Mouse (Mus musculus) limb, embryonic 12.5 days (tissue): ENCODE results near the gene Gm42420. TPM values are rescaled to one million over a fixed set of nuclear protein-coding genes. Genes with fewer than 3 reads are reported as not detected.

Experiments
- ATAC-seq: fragments of 200-750 bp; cut with Nextera tagmentation; 2 replicates; pipeline ENCODE4 v1.8.0; 2017; ENCODE audit warnings: low read depth, moderate TSS enrichment; ENCODE audit not compliant: insufficient number of reproducible peaks, insufficient read depth, low FRiP score, low TSS enrichment
- H3K27ac ChIP-seq: fragments of 300-500 bp; sonication (generic); 2 replicates; pipeline ENCODE4 v1.5.1; 2016; ENCODE audit warnings: mild to moderate bottlenecking, moderate library complexity
- H3K27me3 ChIP-seq: fragments of 300-500 bp; sonication (generic); 2 replicates; pipeline ENCODE4 v1.6.1; 2016; ENCODE audit warnings: mild to moderate bottlenecking, moderate library complexity
- H3K36me3 ChIP-seq: fragments of 300-500 bp; sonication (generic); 2 replicates; pipeline ENCODE4 v1.6.1; 2016; ENCODE audit warnings: mild to moderate bottlenecking, moderate library complexity
- H3K4me1 ChIP-seq: fragments of 300-500 bp; sonication (generic); replicated peaks from 2 replicates; pipeline ENCODE4 v1.6.1; 2016
- H3K4me2 ChIP-seq: fragments of 300-500 bp; sonication (generic); 2 replicates; pipeline ENCODE4 v1.6.1; 2016; ENCODE audit warnings: mild to moderate bottlenecking, moderate library complexity
- H3K4me3 ChIP-seq: fragments of 300-500 bp; sonication (generic); replicated peaks from 2 replicates; pipeline ENCODE4 v1.5.1; 2016; ENCODE audit warnings: mild to moderate bottlenecking
- H3K9ac ChIP-seq: fragments of 300-500 bp; sonication (generic); replicated peaks from 2 replicates; pipeline ENCODE4 v1.6.1; 2016; ENCODE audit warnings: mild to moderate bottlenecking, moderate library complexity
- H3K9me3 ChIP-seq: fragments of 300-500 bp; sonication (generic); 2 replicates; pipeline ENCODE4 v1.6.1; 2016; ENCODE audit warnings: mild to moderate bottlenecking, moderate library complexity
- WGBS: fragments of 180-500 bp; shearing (Covaris S2); methylation state at CpG from one replicate; pipeline ENCODE4 v1.1.7; 2016; 5-methylcytosine and 5-hydroxymethylcytosine counted together
- polyA plus RNA-seq: library from polyadenylated mRNA; unstranded; fragments of >200 nt; fragmentation: Nextera tagmentation; extraction: Ambion mirVana; gene quantifications from 2 replicates; pipeline ENCODE4 v1.2.1, GENCODE M21; 2016

Gm42420 gene
- polyA plus RNA-seq, 1 experiment from 2014 or later, result 1.0 TPM

GRCm38 (mm10) chr6:39606056-39606455, 20.5 kb downstream of the Gm42420 start:
- H3K36me3 ChIP-seq, result peaks cover 28% of the 10 kb centered on the region
- 92% methylated on average over 6 of the region's 6 CpGs for WGBS
- H3K4me1 ChIP-seq, result no peaks in the 10 kb centered on the region
- no peaks in the 10 kb centered on the region for H3K9me3 ChIP-seq
- no peak overlapping the region for H3K4me2 ChIP-seq
- H3K27me3 ChIP-seq, result no peaks in the 10 kb centered on the region
- no peak overlapping the region for H3K27ac ChIP-seq
- ATAC-seq, result no peak
- H3K9ac ChIP-seq, result no peak overlapping the region
- no peak overlapping the region for H3K4me3 ChIP-seq

GRCm38 (mm10) chr6:39606862-39607261, 21.3 kb downstream of the Gm42420 start:
- ATAC-seq, result no peak
- 70% methylated on average over 3 of the region's 3 CpGs for WGBS
- Histone ChIP-seq H3K9me3 (no peaks in the 10 kb centered on the region), H3K9ac (no peak overlapping the region), H3K4me3 (no peak overlapping the region), H3K27me3 (no peaks in the 10 kb centered on the region), H3K4me1 (no peaks in the 10 kb centered on the region), H3K27ac (no peak overlapping the region), H3K36me3 (peaks cover 25% of the 10 kb centered on the region), H3K4me2 (no peak overlapping the region)

DNA sequence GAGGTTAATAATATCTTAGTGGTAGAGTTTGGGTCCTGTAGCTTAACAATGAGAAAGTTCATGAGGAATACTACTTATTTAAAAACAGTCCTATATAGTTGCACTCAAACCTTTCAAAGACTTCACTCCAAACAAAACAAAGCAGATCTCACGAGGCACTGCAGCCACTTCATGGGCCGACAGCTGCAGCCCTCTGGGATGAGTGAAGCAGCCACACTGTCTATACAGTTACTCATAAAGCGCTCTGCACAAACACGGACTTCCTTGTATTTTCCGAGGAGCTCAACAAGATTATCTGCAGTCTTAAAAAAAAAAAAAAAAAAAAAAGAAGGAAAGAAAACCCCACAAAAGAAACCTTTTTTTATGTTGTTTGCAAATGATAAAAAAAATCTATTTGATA, 21.8 kb downstream of the Gm42420 start:
- Histone ChIP-seq H3K4me3 (no peak overlapping the region), H3K4me1 (no peaks in the 10 kb centered on the region), H3K27me3 (no peaks in the 10 kb centered on the region), H3K27ac (no peak overlapping the region), H3K36me3 (peaks cover 25% of the 10 kb centered on the region), H3K4me2 (no peak overlapping the region), H3K9me3 (no peaks in the 10 kb centered on the region), H3K9ac (no peak overlapping the region)
- WGBS, result 83% methylated on average over 5 of the region's 5 CpGs
- ATAC-seq, result no peak

DNA sequence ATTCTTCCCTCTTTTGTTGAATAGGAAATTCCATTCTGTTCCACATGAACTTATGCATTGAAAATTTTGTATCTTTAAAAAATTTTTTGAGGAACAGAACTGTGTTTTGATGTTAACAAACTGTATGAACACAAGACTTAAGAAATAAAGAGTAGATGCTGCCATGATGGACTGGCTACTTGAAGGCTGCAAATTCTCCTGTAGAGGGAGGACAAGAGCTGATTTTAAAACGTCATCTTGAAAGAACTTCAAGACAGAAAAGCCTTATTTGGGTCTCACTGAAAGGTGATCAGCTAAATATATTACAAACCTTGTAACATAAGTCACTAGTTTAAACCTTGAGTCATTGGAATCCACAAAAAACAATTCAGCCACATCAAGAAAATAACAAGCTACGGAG, 24.7 kb downstream of the Gm42420 start:
- Histone ChIP-seq H3K27ac (no peak overlapping the region), H3K4me3 (no peak overlapping the region), H3K9ac (no peak overlapping the region), H3K4me1 (no peaks in the 10 kb centered on the region), H3K4me2 (no peak overlapping the region), H3K27me3 (no peaks in the 10 kb centered on the region), H3K9me3 (no peaks in the 10 kb centered on the region), H3K36me3 (peaks cover 28% of the 10 kb centered on the region)
- 76% methylated on average over 2 of the region's 2 CpGs for WGBS
- ATAC-seq, result no peak

- no peak for ATAC-seq
- peaks cover 38% of the 10 kb centered on the region for H3K36me3 ChIP-seq
- H3K4me1 ChIP-seq, result no peaks in the 10 kb centered on the region
- no peak overlapping the region for H3K9ac ChIP-seq
- no peak overlapping the region for H3K4me3 ChIP-seq
- no peak overlapping the region for H3K4me2 ChIP-seq
- WGBS, result 93% methylated on average over 2 of the region's 2 CpGs
- no peaks in the 10 kb centered on the region for H3K9me3 ChIP-seq
- no peak overlapping the region for H3K27ac ChIP-seq
- no peaks in the 10 kb centered on the region for H3K27me3 ChIP-seq
Measured at GRCm38 (mm10) chr6:39611296-39611695, 25.7 kb downstream of the Gm42420 start.

Other genes with a start within 250 kb of the Gm42420 start
- 55.7 and 60.3 TPM in 2 replicates for gene Slc37a3, start 208.1 kb upstream of the Gm42420 start, polyA plus RNA-seq
- gene Rab19, start 204.6 kb upstream of the Gm42420 start, polyA plus RNA-seq, result 0.74 and 0.81 TPM in 2 replicates
- gene Mkrn1, start 165.3 kb upstream of the Gm42420 start, polyA plus RNA-seq, result 45.0 and 46.4 TPM in 2 replicates
- 34.9 and 35.3 TPM in 2 replicates for gene Dennd2a, start 27.9 kb upstream of the Gm42420 start, polyA plus RNA-seq
- gene Adck2, start 11.9 kb upstream of the Gm42420 start, polyA plus RNA-seq, result 31.4 and 38.6 TPM in 2 replicates
- gene Ndufb2, start 6.8 kb downstream of the Gm42420 start, polyA plus RNA-seq, result 298 and 316 TPM in 2 replicates
- gene Braf, start 139.7 kb downstream of the Gm42420 start, polyA plus RNA-seq, result 19.4 and 19.9 TPM in 2 replicates
- gene Mrps33, start 225.2 kb downstream of the Gm42420 start, polyA plus RNA-seq, result 221 and 229 TPM in 2 replicates